Mouse (Mus musculus): ENCODE results near the gene Ppp1r1b.

The Ppp1r1b gene

GRCm38 (mm10) chr11:98395041-98395440 is 46.8 kb downstream of the Ppp1r1b start:
- in situ Hi-C loops (cut with MboI) = no loop called here

- in situ Hi-C loops (cut with MboI) = no loop called here
These were observed 49.7 kb downstream of the Ppp1r1b start for GRCm38 (mm10) chr11:98397946-98398345.

GRCm38 (mm10) chr11:98400161-98400726 is 52.0 kb downstream of the Ppp1r1b start, which contains the start of gene Pgap3:
Gene Pgap3 (minus strand): TSS chr11:98400490.
- in situ Hi-C loops (cut with MboI) = no loop called here

DNA sequence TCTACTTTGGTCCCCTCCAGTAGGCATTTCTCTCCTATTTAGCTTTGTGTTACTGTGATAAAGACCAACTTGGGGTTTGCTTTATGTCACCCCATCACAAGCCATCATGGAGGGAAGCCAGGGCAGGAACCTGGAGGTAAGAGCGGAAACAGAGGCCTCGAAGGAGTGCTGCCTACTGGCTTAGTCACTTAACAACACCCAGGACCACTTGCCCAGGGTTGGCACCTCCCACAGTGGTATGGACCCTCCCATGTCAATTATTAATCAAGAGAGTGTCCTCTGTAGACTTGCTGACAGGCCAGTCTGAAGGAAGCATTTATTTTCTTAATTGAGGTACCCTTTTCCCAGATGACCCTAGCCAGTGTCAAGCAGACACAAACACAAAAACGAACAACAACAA is 52.6 kb downstream of the Ppp1r1b start:
- in situ Hi-C loops (cut with MboI) = no loop called here

DNA sequence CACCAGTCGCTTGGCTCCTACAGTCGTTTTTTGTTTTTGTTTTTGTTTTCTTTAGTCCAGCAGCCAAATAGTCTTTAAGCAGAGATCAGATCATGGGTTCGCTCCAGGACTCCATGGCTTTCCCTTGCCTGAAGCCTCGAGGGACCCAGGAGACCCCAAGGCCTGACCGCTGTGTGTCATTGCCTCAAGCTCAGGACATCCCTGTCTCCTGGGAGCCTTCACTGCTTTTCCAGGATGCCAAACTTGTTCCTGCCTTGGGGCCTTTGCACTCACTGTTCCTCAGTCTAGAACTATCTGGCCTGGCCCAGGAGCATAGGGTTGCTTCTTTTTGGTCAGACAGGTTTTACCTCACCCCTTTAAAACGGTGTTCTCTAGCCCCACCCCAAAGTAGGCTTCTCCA is 58.4 kb downstream of the Ppp1r1b start:
- in situ Hi-C loops (cut with MboI) = no loop called here

All from mature B cell (primary cell).